Mouse (Mus musculus) lung, postnatal 4 days (tissue): ENCODE data around the gene Cpvl.
A peak's percentile ranks its signal among the peaks of the same experiment; 100 is the strongest.

Source experiments
- DNase-seq, 2 experiments: peaks; one replicate each; pipeline ENCODE4 v3.0.0; 2021

Cpvl gene

GRCm38 (mm10) chr6:53931605-53932004 lies 46.9 kb downstream of the Cpvl start:
- DNase-seq = no peak

GRCm38 (mm10) chr6:53929858-53930257 lies 48.6 kb downstream of the Cpvl start:
- no peak for DNase-seq

DNA sequence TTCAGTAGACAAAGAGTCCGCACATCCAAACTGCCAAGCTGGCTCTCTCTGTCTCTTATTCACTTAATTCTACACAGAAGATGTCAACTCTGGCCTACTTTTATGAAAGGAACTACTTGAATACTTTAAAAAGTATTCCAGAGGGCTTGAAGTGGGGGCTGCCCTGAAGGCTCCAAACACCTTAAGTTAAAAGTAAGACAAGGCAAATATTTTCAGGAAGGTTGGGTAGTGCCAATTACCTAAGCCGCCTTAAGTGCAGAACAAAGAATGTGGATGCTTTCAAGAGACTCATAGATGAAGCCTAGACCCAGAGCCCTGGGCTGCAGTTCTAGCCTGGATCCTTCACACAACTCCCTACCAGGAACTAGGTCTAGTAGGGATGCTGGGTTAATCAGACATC lies 52.3 kb downstream of the Cpvl start:
- no peak for DNase-seq

DNA sequence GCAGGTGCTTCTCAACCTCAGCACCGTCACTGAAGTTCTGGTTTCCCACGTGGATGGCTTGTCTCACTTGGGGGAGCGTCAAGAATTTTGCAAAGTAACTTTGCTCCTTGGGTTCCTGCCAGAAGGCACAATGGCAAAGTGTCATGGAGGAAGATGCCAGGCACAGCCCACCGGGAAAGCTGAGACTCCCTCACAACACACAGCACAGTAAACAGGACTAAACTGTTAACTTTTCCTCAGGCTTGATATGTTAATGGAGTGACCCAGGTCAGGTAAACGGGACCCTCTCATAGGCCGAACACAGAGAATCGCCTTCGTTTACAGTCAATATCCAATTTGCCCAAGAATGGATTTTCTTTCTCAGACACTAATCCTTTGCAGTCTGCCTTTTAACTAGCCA lies 53.3 kb downstream of the Cpvl start:
- no peak for DNase-seq

DNA sequence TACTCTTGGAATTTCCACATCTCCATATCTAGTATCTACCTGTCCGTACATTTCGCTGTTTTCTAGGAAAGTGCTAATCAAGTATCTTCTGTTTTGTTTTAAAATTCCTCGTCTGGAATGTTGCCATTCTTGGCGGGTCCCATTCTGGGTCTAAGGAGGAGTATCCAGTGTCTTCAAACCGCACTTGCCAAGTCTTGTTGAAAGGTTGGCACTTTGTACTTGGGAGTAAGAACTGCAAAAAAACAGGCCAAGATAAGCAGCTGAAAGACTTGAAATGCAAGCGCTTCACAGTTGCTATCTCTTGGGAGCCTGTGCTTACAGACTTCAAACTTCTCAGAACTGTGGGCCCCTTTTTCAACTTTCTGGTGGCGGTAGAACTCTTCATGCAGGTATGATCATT lies 58.4 kb downstream of the Cpvl start:
- no peak for DNase-seq

GRCm38 (mm10) chr6:53917026-53917558 lies 61.4 kb downstream of the Cpvl start:
- no peak for DNase-seq

DNA sequence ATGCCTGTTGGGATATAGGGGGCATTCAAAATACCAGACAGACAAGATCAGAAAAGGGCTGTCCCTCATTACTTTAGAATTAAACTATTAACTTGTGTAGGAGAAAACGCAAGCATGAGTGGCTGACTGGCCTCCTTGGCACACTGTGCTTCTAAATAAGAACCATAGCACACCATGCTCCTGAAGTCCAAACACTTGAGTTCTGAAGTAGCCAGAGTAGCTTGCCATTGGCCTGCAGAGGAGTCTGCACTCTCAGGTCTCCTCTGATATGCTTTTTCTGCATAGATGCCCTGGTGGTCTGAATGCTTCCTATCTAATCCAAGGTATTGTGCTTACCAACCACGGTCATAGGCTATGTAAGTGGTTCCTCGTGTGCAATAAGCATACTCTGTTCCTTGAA lies 63.1 kb downstream of the Cpvl start:
- no peak for DNase-seq

DNA sequence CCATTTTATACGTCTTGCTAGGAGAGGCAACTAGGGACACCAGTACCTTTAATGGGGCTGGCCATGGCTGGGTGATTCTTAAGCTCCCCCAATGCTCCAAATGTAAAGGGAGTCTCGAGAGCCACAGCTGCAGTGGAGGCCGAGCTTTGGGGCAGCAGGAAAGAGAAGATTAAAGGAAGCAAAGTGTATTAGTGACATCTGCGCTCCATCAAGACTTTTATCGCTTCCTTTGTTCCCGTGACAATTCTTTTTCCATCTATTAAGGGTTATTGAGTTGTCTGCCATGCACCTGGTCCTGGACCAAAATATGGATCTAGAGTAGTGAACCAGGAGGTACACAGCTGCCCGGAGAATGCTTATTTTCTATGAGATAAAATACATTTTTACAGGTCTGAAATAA lies 65.3 kb downstream of the Cpvl start:
- DNase-seq = no peak

DNA sequence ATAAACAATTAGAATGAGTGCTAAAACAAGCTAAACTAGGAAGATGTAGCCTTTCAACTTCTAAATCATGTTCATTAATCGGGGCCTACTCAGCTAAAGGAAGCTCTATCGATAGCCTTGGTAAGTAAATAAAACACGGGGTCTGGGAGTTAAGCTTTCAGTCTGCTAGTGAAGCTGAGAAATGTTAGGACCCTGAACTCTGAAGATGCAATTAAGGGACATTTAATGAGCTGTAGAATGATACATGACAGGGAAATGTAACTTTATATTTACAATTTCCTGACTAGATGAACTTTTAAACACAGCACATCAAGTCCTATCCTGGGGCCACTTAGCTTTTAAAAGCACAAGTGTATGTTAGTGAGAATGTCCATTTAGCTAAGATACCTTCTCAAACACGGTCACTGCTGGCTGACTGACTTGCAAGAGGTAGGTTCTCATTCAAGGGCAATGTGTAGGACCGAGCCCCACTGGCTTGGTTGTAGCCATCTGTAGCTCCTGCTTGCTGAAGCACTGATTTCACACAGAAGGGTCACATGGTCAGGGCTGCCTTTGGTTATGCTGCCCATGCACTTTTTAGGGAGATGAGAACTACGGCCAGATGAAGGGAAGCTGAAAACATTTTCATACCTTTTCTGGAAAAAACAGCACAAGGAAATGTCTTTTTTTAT lies 66.2 kb downstream of the Cpvl start:
- no peak for DNase-seq

- no peak for DNase-seq
Measured at GRCm38 (mm10) chr6:53909986-53910385, 68.5 kb downstream of the Cpvl start.

DNA sequence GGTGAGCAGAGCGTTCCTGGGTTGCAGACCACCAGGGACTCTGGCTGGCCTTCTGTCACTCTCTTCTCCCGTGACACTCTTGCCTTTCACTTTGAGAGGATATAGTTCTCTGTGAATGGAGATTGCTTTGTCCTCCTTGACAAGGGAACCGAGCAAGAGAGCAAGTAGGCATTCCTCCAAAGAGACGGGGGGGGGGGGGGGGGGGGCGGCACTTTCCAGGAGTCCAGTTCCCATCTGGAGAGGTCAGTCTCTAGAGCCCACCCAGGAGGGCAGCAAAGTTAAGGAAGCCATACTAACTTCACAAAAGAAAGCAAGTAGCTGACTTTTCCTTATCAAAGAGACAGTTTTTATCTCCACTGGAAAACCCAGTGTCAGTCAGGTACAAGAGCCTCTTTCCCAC lies 69.0 kb downstream of the Cpvl start:
- no peak for DNase-seq

DNA sequence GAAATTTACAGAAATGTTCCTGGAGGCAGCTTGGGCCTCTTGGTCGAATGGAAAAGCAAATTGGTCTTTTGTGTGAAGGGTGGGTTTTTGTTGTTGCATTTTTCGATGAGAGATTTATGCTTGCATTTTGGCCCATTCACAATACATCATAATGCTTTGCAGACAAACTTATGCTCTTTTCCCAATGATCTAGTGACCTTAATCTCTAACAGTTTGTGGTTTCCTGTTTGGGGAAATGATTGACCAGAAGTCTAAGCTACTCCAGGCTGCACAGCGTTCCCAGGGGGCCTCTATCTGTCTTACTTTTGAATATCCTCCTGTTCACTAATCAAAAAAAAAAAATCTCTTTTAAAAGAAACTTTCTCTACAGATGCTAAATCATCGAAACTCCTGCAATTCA lies 71.6 kb downstream of the Cpvl start:
- no peak for DNase-seq

- DNase-seq = peak; percentile 27 to 48
Measured at GRCm38 (mm10) chr6:53906051-53906462, 72.4 kb downstream of the Cpvl start.

GRCm38 (mm10) chr6:53905576-53905975 lies 72.9 kb downstream of the Cpvl start:
- no peak for DNase-seq

DNA sequence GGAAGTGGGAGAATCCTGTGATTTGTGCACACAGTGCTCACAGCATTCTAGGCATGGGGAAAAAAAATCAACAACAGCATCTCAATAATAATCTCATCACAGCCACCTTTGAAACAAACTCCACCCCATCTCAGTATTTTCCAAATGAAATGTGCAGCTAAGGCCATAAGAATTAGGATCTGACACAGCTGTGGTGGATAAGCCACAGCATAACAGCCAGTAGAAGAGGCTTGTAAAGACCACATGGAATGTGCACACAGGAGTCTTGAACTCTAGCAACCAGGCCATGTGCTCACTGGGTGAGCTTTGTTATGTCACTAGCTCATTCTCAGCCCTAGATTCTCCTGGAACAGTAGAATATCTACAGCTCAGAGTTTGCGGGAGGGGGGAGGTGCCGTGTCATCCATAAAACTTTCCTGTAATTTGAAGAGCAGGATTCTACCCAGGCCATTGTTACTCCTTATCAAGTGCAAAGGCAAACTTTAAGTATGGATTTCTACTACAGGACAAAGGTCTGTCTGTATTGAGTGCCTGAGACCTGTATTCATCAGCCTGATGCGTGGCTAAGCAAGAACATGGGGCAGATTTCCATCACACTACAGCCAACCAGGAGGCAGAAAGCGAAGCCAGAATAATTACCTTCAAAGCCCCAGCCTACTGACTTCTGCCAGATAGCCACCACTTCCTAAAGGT lies 73.6 kb downstream of the Cpvl start:
- DNase-seq = no peak

- DNase-seq = no peak
Measured at GRCm38 (mm10) chr6:53904186-53904585, 74.3 kb downstream of the Cpvl start.

DNA sequence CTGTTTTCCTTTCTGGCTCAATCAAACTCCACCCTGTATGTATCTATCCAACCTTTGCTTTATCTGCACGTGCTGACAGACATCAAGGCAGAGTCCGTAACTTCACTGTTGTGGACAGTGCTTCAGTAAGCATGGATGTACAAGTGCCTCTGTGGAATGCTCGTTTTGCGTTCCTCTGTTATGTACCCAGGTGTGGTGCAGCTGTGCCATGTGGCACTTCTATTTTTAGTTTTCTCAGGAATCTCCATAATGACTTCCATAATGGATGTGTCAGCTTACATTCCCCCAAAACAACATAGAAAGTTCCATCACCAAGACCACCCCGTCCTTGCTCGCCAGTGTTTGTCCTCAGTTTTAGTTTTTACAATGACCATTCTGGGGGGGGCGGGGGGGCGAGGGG lies 76.7 kb downstream of the Cpvl start:
- no peak for DNase-seq

DNA sequence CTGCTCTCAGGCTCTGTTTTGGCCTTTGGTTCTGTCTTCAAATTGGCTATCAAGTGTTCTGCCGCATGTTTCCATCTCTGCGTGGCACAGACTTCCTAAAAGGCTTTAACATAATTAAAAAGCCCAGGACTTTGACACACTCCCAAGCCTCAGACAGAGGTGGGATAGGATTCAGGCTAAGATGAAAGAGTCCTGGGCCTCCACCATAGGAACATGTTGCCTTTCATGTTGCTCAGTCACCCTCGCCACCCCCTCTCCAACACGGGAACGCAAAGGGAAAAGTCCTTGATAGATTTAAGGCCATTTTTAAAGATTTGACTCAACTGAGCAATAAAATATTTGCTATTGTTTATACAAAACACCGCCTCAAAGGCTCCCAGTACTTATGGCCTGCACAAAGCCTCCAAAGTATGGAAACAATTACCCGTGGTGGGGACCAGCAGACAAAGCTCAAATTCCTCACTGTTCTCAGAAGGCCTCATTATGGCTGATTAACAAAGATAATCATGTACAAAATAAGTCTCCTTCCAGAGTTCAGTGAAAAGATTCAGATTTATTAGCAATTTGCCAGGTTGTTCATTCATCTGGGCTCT lies 80.5 kb downstream of the Cpvl start:
- DNase-seq = no peak

- no peak for DNase-seq
Measured at GRCm38 (mm10) chr6:53897126-53897525, 81.3 kb downstream of the Cpvl start.

DNA sequence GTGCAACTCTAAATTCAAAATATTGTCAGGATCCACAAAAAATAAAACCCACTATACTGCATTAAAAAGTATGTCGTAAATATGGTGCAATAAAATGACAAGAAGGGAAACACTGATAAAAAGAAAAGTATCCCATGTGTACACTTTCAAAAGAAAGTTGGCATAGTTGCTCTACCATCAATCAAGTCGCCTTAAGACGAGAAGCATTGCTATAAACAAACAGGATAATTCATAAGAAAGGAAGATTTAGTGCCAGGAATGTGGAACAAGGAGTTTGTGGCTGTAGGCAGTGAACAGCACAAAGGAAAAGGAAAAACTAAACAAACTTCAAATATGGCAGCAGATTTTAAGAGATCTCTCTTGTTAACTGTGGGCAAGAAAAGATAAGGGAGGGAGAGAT lies 84.7 kb downstream of the Cpvl start:
- DNase-seq = no peak

GRCm38 (mm10) chr6:53891109-53891508 lies 87.4 kb downstream of the Cpvl start:
- DNase-seq = no peak

- no peak for DNase-seq
Measured at GRCm38 (mm10) chr6:53884931-53885330, 93.5 kb downstream of the Cpvl start.

GRCm38 (mm10) chr6:53884496-53884895 lies 94.0 kb downstream of the Cpvl start:
- DNase-seq = no peak

DNA sequence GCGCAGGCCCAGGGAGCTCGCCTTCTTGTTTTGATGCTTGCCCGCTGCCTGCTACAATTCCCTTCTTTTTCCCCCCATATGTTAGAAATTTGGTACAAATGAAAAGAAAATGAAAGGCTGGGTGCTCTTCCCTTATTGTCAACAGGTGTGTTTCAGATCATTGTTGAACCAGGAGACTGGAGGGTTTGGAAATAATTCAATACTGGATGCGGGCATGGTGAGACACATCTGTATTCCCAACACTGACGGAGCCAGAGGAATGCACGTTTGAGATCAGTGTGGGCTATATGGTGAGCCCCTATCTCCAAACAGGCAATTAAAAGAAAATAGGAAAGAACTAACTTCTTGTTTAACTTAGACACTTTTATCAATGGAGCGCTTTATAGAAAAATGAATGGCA lies 95.1 kb downstream of the Cpvl start:
- no peak for DNase-seq
